Mouse (Mus musculus) cerebellum, postnatal 25 days (tissue): ENCODE results near the gene Lztr1.

Experiments
- DNase-seq, 2 experiments: peaks; one replicate each; pipeline ENCODE4 v3.0.0; 2021; ENCODE audit warnings: mixed read lengths in 2 of 2

The Lztr1 gene

DNA sequence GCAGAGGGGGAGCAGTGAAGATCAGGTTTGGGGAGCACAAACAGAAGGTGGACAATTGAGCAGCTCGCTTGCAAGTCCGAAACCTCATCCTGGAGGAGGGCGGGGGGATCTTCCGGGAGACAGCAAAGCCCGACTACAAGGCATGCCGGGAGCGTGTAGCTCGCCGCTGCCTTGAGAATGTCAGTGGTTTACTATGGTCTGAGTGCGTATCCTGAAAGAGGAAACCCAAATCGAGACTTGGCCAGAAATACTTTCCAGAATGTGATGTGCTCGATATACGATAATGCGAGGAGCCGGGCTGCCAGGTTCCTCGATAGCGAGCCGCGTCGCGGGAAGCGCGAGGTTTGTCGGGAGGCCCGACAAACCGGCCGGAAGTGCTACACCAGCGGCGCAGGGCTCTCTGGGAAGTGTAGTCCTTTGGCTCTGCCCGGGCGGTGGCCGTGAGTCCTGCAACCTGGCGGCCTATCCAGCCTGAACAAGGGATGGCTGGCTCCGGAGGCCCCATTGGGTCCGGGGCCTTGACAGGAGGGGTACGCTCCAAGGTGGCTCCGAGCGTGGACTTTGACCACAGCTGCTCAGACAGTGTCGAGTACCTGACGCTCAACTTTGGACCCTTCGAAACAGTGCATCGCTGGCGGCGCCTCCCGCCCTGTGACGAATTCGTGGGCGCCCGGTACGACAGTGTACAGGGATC, at the start of gene Lztr1:
TSS of gene Lztr1 (plus strand) at position 143 of the 694 bp plus-strand sequence.
- peak; percentile 94 to 96 for DNase-seq

GRCm38 (mm10) chr16:17460254-17460653, 48.2 kb upstream of the Lztr1 start:
- peak in 1 of 2 experiments; percentile 56 for DNase-seq

GRCm38 (mm10) chr16:17461596-17461995, 46.9 kb upstream of the Lztr1 start:
- no peak for DNase-seq

- DNase-seq = no peak
These were observed 45.3 kb upstream of the Lztr1 start for GRCm38 (mm10) chr16:17463184-17463583.

DNA sequence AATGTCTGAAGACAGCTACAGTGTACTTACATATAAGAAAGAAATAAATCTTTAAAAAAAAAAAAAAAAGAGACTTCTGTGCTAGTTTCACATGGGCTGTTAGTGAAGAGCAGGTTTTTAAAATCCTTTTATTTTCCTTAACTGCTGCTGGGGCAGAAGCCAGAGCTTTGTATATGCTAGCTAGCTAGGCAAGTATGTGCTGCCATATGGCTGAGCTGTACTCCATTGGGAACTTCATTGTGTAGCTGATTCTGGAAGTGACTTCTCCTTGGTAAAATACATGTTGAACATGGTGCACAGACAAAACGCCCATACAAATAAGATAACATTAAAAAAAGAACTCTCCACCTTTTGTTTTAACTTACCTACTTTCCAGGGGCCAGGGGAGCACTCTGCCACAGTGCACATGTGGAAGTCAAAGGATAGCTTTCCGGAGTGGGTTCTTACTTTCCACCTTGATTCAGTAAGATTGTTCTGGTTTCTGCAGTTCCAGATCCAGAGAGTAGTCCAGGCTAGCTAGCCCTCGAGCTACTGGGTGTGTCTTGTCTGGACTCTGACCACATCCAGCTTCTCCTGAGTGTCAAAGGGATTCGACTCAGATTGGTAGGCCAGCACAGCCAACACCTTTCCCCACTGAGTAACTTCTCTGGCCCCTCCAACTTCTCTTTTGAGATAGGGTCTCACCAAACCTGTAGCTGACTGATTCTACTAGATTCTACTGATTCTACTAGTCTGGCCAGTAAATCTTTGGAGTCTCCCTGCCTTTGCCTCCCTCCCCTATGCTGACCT, 41.4 kb upstream of the Lztr1 start:
- DNase-seq = no peak

DNA sequence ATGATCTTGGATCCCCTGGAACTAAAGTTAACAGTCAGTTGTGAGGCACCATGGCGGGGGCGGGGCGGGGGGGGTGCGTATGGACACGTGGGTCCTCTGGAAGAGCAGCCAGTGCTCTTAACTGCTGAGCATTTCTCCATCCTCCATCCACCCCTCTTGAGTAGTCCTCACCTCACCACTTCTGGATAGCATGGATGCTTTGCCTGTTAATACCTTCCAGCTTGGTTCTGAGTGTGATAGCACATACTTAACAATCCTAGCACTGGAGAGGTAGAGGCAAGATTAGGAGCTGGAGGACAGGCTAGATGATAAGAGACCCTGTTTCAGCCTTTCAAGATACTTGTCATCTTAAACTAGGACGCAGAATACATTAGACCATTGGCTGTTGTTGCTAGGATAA, 36.0 kb upstream of the Lztr1 start:
- no peak for DNase-seq

DNA sequence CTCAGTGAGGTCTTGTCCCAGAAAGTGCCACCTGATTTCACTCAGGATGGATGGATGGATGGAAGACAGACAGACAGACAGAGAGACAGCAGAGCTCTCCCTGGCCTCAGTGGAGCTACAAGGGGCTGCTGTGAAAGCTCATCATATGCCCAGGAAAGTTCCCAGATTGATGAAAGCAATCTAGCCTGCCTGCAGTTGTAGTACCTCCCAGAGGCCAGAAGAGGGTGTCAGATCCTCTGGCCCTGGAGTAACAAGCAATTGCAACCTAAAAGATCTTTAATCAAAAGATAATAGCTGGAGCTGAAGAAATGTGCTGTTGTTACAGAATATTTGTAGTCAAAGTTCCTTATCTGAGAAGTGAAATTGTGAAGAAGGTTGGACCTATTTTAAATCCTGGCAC, 34.4 kb upstream of the Lztr1 start:
- DNase-seq = peak; percentile 61 to 68

- DNase-seq = no peak
These were observed 33.7 kb upstream of the Lztr1 start for GRCm38 (mm10) chr16:17474761-17475160.

GRCm38 (mm10) chr16:17475326-17475725, 33.2 kb upstream of the Lztr1 start:
- no peak for DNase-seq

DNA sequence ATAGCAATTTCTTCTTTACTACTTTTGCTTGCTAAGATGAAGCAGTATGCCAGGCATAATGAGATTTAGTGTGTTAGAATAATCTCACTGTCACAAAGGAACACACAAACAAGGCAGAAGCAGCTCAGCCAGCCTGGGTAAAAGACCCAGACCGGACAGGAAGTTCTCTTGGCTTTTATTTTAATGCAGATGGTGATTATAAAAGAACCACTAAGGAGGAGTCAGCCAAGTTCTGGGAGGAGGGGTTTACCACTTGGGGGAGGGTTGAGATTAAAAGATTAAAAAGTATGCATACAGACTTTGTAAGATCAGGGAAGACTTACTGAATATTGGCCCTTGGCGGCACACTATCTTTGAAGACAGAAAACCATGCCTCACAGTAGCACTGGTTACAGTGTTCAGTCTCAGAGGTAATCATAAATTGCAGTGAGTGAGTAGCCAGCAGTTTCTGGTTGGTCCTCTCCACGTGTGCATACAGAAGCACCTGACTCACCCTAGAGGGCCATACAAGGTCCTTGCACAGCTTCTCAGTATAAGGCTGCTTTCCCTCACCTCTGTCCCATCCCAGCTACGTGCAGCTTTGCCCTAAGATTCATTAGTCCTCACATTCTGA, 30.1 kb upstream of the Lztr1 start:
- no peak for DNase-seq

DNA sequence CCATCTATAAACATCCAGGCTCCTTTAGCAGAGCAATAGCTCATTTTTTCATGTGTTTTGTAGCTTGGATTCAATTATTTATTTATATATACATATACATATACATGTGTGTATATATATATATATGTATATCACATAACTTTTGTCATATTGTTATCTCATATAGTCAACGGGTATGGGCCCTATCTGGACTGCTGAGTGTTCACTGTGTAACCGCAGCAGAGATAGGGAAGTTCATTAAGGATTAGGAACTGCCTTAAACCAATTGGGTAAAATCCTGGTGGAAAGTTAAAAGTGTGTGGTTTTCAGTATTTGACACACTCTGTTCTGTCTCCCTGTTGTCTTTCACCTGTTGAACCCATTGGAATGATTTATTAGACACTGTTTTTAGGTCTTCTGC, 27.0 kb upstream of the Lztr1 start:
- DNase-seq = no peak

GRCm38 (mm10) chr16:17486505-17486904, 22.0 kb upstream of the Lztr1 start:
- peak in 1 of 2 experiments; percentile 56 for DNase-seq

- peak in 1 of 2 experiments; percentile 56 for DNase-seq
These were observed 19.7 kb upstream of the Lztr1 start for GRCm38 (mm10) chr16:17488478-17489468.

DNA sequence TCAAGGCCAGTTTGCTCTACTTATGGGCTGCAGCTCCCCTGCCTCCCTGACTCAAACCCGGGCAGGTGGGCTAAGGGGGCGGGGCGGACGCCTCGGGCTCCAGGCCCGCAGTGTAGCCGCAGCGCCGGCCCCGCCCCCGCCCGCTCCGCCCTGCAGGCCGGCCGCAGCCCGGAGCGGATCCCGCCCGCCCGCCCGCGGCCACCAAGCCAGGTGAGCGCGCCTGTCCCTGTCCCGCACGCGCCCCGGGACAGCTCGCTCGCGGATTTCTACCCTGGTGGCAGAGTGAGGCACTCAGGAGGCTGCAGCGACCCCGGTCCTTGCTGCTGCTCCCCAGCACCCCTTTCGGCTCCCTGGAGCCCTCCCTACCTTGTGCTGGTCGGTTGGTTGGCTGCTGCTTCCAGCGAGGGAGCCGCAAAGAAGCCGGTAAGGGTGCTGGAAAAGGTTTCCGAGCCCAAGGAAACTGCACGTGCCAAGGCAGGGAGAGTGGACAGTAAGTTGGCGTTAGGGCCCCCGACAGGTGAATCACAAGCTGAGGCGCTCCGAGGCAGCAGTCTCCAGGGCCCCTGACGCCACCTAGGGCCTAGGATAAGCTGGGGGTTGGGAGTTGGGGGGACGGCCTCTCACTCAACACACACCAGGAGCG, 18.9 kb upstream of the Lztr1 start, which contains the start of gene Aifm3:
TSS of gene Aifm3 (plus strand) at position 143 of the 643 bp plus-strand sequence.
- peak; percentile 81 to 91 for DNase-seq

DNA sequence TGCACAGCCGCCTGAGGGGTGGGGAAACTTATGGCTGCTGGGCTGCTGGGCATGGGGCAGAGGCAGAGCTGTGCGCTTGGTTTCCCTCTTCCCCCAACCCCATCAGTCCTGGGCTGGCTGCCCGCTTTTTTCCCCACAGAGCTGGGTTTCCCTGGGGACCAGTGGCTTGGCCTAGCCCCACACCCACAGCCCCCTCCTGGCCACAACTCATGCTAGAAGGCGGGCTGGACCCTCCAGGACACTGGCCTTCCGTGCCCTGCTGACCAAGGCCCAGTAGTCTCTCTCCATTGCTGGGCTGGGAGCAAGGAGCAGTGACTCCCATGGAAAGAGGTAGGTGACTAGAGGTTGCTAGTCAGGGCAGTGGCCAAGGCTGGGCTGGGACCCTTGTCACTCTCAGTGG, 17.3 kb upstream of the Lztr1 start:
- DNase-seq = peak; percentile 57 to 63

- DNase-seq = peak; percentile 86
These were observed 16.5 kb upstream of the Lztr1 start for GRCm38 (mm10) chr16:17491896-17492561.

- peak; percentile 83 to 87 for DNase-seq
These were observed 11.8 kb upstream of the Lztr1 start for GRCm38 (mm10) chr16:17496499-17497305.

GRCm38 (mm10) chr16:17499249-17499883, 9.1 kb upstream of the Lztr1 start:
- DNase-seq = peak in 1 of 2 experiments; percentile 51

DNA sequence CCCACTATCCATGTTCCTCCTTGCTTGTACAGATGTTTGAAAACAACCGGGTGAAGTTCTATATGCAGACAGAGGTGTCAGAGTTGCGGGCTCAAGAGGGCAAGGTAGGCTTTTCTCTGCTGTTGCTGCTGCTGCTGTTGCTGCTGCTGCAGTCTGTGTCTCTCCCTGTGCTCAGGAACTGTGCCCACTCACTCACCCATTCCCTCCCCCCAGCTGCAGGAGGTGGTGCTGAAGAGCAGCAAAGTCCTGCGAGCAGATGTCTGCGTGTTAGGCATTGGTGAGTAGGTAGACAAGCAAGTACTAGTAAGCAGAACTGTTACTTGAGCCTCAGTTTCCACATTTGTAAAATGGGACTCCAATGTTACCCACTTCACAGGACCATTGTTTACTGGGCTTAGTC, 5.8 kb upstream of the Lztr1 start:
- DNase-seq = no peak
